Mouse (Mus musculus) intestine, embryonic 16.5 days (tissue): ENCODE measurements at regions not wholly inside any gene's neighbourhood (a gene's known extent, or its start where the extent isn't known, plus 50 kb on each side); places are given as distances from the start of the nearest gene placed in this dataset.

Experiments used
- ATAC-seq: fragments of 200-750 bp; cut with Nextera tagmentation; 2 replicates; pipeline ENCODE4 v1.8.0; 2017; ENCODE audit warnings: moderate TSS enrichment, moderate library complexity
- H3K27ac ChIP-seq: fragments of 300-500 bp; sonication (generic); 2 replicates; pipeline ENCODE4 v1.5.1; 2014; ENCODE audit warnings: mild to moderate bottlenecking, low read length
- H3K27me3 ChIP-seq: fragments of 300-500 bp; sonication (generic); replicated peaks from 2 replicates; pipeline ENCODE4 v1.6.1; 2014; ENCODE audit warnings: low read length, control low read depth, mixed read lengths; ENCODE audit not compliant: control insufficient read depth, insufficient read depth
- H3K36me3 ChIP-seq: fragments of 300-500 bp; sonication (generic); 2 replicates; pipeline ENCODE4 v1.6.1; 2014; ENCODE audit warnings: low read length, control low read depth; ENCODE audit not compliant: control insufficient read depth, insufficient read depth
- H3K4me1 ChIP-seq: fragments of 300-500 bp; sonication (generic); 2 replicates; pipeline ENCODE4 v1.6.1; 2014; ENCODE audit warnings: low read length, control low read depth, mixed read lengths; ENCODE audit not compliant: control insufficient read depth, insufficient read depth
- H3K4me2 ChIP-seq: fragments of 300-500 bp; sonication (generic); 2 replicates; pipeline ENCODE4 v1.6.1; 2014; ENCODE audit warnings: low read depth, low read length, control low read depth
- H3K4me3 ChIP-seq: fragments of 300-500 bp; sonication (generic); 2 replicates; pipeline ENCODE4 v1.5.1; 2014; ENCODE audit warnings: mild to moderate bottlenecking, low read length
- H3K9ac ChIP-seq: fragments of 300-500 bp; sonication (generic); 2 replicates; pipeline ENCODE4 v1.6.1; 2014; ENCODE audit warnings: low read depth, low read length
- H3K9me3 ChIP-seq: fragments of 300-500 bp; sonication (generic); 2 replicates; pipeline ENCODE4 v1.6.1; 2016; ENCODE audit warnings: low read length, control low read depth; ENCODE audit not compliant: control insufficient read depth
- WGBS: fragments of 180-500 bp; shearing (Covaris S2); extraction: QIAGEN DNeasy Blood & Tissue Kit; methylation state at CpG from one replicate; pipeline ENCODE4 v1.1.7; 2014; 5-methylcytosine and 5-hydroxymethylcytosine counted together

- WGBS, result 66% methylated on average over 13 of the region's 13 CpGs
- Histone ChIP-seq H3K27ac (no peak overlapping the region), H3K4me2 (no peak overlapping the region), H3K4me3 (no peak overlapping the region), H3K9me3 (no peaks in the 10 kb centered on the region), H3K27me3 (no peaks in the 10 kb centered on the region), H3K4me1 (no peaks in the 10 kb centered on the region), H3K36me3 (no peaks in the 10 kb centered on the region), H3K9ac (no peak overlapping the region)
- ATAC-seq, result no peak
Measured at GRCm38 (mm10) chr7:125185037-125185679, 259.3 kb upstream of the Kdm8 start.

DNA sequence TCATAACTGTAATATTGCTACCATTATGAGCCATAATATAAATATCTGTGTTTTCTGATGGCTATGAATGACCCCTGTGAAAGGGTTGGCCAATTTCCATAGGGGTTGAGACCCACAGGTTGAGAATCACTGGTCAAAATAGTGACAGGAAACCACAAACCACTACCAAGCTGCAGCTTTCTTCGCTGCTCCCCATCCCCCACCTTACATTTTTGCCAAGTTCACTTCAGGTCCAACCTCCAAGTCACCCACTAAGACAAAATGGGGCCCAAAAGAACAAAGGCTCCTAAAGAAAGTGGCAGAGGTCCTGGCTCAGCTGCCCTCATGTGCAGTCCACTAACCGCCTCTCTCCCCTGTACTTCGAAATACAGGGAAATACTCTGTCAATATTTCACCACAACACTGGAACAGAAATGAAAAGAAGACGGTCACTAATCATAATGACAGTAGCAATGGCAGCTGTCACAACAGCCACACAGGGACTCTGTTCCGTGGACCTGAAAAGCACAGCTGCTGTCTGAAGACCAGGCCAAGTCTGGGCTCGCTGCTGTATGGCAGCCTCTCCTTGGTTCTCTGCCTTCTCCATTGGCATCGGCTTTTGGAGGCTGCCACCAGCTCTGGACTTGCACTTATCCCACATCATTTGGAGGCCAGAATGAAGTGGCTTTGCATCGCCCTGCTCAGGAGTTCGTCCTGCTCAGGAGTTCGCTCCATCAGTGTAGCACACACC lies 257.3 kb upstream of the Kdm8 start:
- H3K36me3 ChIP-seq, result no peaks in the 10 kb centered on the region
- H3K27me3 ChIP-seq, result no peaks in the 10 kb centered on the region
- H3K9me3 ChIP-seq, result no peaks in the 10 kb centered on the region
- no peaks in the 10 kb centered on the region for H3K4me1 ChIP-seq
- H3K27ac ChIP-seq, result no peak overlapping the region
- H3K9ac ChIP-seq, result no peak overlapping the region
- no peak overlapping the region for H3K4me3 ChIP-seq
- WGBS, result 88% methylated on average over 10 of the region's 10 CpGs
- no peak overlapping the region for H3K4me2 ChIP-seq
- no peak for ATAC-seq

GRCm38 (mm10) chr7:125188986-125189385 lies 255.5 kb upstream of the Kdm8 start:
- Histone ChIP-seq H3K27me3 (no peaks in the 10 kb centered on the region), H3K9ac (no peak overlapping the region), H3K27ac (no peak overlapping the region), H3K4me2 (no peak overlapping the region), H3K4me1 (no peaks in the 10 kb centered on the region), H3K4me3 (no peak overlapping the region), H3K9me3 (no peaks in the 10 kb centered on the region), H3K36me3 (no peaks in the 10 kb centered on the region)
- WGBS, result 80% methylated on average over 5 of the region's 5 CpGs
- ATAC-seq, result no peak

DNA sequence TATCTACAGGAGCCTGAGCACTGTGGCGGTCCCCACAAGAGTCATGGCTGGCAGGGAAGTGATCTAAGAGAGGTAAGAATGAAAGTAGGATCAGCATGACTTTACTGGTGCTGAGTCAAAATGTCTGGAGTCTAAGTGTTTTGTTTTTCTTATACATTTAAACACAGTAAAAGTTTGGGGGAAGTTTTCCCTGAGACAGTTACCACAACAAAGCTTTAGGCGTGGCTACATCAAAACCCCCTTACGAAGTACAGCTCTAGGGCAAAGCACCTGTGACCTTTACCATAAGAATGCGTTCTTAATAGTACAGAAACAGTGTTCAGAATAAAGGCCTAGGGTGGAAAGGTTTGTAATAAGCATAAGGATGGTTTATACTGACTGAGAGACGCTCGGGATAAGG lies 254.4 kb upstream of the Kdm8 start:
- WGBS, result 87% methylated on average over 6 of the region's 6 CpGs
- Histone ChIP-seq H3K4me3 (no peak overlapping the region), H3K27ac (no peak overlapping the region), H3K9me3 (no peaks in the 10 kb centered on the region), H3K9ac (no peak overlapping the region), H3K4me2 (no peak overlapping the region), H3K4me1 (no peaks in the 10 kb centered on the region), H3K36me3 (no peaks in the 10 kb centered on the region), H3K27me3 (no peaks in the 10 kb centered on the region)
- no peak for ATAC-seq

DNA sequence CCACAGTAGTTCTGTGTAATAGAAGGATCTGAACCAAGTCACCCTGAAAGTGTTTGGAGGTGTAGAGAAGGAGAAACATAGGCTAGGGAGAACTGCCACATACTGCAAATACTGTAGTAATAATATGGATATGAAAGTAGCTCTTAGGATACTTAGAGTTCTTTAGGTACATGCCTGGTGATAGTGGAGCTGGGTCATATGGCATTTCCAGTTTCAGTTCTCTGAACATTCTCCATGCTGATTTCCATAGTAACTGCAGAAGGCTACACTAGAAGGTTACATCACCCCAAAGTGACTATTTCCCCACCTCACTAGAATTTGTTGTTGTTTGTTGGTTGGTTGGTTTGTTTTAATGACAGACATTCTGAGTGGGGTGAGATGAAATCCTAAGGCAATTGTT lies 253.2 kb upstream of the Kdm8 start:
- no peak for ATAC-seq
- no peak overlapping the region for H3K4me2 ChIP-seq
- H3K9ac ChIP-seq, result no peak overlapping the region
- no peak overlapping the region for H3K4me3 ChIP-seq
- H3K36me3 ChIP-seq, result no peaks in the 10 kb centered on the region
- H3K9me3 ChIP-seq, result no peaks in the 10 kb centered on the region
- no peak overlapping the region for H3K27ac ChIP-seq
- no peaks in the 10 kb centered on the region for H3K4me1 ChIP-seq
- H3K27me3 ChIP-seq, result no peaks in the 10 kb centered on the region

DNA sequence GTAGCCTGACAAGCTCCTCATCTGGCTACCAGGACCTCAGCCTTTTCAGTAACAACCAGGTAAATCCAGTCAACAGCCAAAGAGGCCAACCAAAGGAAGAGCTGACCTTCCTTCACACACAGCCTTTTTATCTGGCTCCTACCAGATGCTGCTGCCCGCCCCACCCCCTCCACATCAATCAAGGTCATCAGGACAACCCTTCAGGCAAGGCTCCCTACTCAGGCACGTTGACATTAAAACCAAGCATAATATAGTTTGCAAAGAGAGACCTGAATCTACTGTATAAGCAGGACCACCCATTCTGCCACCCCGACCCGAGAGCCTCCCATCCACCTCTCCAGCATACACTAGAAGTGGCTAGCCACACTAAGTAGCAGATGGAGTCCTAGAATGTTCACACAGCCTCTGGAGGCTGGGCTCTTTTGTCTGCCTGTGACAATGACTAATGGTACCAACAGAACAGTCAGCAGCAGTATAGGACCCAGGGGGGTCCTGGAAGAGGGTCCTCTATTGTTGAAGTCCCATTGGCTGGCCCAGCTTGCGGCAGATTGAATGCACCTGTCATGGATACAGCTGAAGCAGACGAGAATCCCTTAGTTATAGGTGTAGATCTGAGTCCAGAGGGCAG lies 233.0 kb upstream of the Kdm8 start:
- WGBS, result 65% methylated on average over 6 of the region's 6 CpGs
- Histone ChIP-seq H3K27me3 (no peaks in the 10 kb centered on the region), H3K27ac (no peak overlapping the region), H3K4me3 (no peak overlapping the region), H3K9ac (no peak overlapping the region), H3K9me3 (no peaks in the 10 kb centered on the region), H3K4me1 (no peaks in the 10 kb centered on the region), H3K36me3 (no peaks in the 10 kb centered on the region), H3K4me2 (no peak overlapping the region)
- no peak for ATAC-seq

GRCm38 (mm10) chr7:125214036-125214435 lies 230.4 kb upstream of the Kdm8 start:
- no peaks in the 10 kb centered on the region for H3K36me3 ChIP-seq
- 69% methylated on average over 6 of the region's 6 CpGs for WGBS
- no peaks in the 10 kb centered on the region for H3K9me3 ChIP-seq
- ATAC-seq, result no peak
- no peak overlapping the region for H3K9ac ChIP-seq
- no peaks in the 10 kb centered on the region for H3K27me3 ChIP-seq
- no peaks in the 10 kb centered on the region for H3K4me1 ChIP-seq
- H3K27ac ChIP-seq, result no peak overlapping the region
- H3K4me3 ChIP-seq, result no peak overlapping the region
- H3K4me2 ChIP-seq, result no peak overlapping the region

DNA sequence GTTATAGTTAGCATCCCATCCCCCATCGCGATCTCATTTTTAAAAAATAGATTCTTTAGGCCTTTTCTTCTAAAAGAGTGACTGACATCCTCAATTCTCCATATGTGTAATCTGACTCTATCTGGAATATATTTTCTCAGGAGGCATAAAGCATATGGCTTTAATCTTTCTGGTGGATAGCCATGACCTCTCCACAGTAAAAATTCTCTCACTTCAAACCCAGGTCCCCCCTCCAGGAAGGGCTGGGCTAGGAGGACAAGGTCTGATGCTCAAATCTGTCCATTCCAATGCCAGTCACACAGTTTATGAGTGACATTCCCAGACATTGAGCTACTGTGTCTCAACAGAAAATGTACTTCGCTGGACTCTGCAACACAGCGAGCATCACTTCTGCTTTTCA lies 226.8 kb upstream of the Kdm8 start:
- Histone ChIP-seq H3K4me2 (no peak overlapping the region), H3K27me3 (no peaks in the 10 kb centered on the region), H3K9ac (no peak overlapping the region), H3K36me3 (no peaks in the 10 kb centered on the region), H3K4me1 (no peaks in the 10 kb centered on the region), H3K4me3 (no peak overlapping the region), H3K27ac (no peak overlapping the region), H3K9me3 (no peaks in the 10 kb centered on the region)
- no peak for ATAC-seq
- WGBS, result 91% methylated on average over 4 of the region's 4 CpGs

DNA sequence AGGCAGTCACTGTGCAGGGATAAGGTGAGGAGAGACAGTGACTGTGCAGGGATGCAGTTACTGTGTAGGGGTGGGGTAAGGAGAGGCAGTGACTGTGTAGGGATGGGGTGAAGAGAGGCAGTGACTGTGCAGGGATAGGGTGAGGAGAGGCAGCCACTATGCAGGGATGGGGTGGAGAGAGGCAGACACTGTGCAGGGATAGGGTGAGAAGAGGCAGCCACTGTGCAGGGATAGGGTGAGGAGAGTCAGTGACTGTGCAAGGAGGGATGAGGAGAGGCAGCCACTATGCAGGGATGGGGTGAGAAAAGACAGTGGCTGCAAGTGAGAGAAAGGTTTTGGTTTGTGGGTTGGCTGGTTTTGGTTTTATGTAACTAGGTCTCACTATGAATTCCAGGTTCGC lies 221.8 kb upstream of the Kdm8 start:
- Histone ChIP-seq H3K4me2 (no peak overlapping the region), H3K9me3 (no peaks in the 10 kb centered on the region), H3K36me3 (no peaks in the 10 kb centered on the region), H3K27me3 (no peaks in the 10 kb centered on the region), H3K9ac (no peak overlapping the region), H3K27ac (no peak overlapping the region), H3K4me3 (no peak overlapping the region), H3K4me1 (no peaks in the 10 kb centered on the region)
- ATAC-seq, result no peak
- WGBS, result 94% methylated on average over 1 of the region's 1 CpGs
